Mouse (Mus musculus): ENCODE results near the gene 4930518I15Rik. TPM values are rescaled to one million over a fixed set of nuclear protein-coding genes. Genes with fewer than 3 reads are reported as not detected.
"Not testable (repeated sequence)": the region's sequence is repeated elsewhere in the genome, so short reads cannot be mapped to it uniquely, and the experiment has no call there.

Gene 4930518I15Rik
- polyA plus RNA-seq, 1 experiment from 2014 or later = 6.7 TPM

- ATAC-seq (ENCODE audit: insufficient read depth, low FRiP score) = no peak
- no peak overlapping the region for H3K4me3 ChIP-seq (replicated peaks; ENCODE audit: low read length)
- H3K4me2 ChIP-seq (ENCODE audit: low read depth, low read length) = no peak overlapping the region
- no peaks in the 10 kb centered on the region for H3K27me3 ChIP-seq (ENCODE audit: control insufficient read depth, insufficient read depth, low read length)
- H3K9me3 ChIP-seq (replicated peaks; ENCODE audit: control insufficient read depth, low read length) = no peaks in the 10 kb centered on the region
- peaks cover 6% of the 10 kb centered on the region for H3K4me1 ChIP-seq (ENCODE audit: control insufficient read depth, insufficient read depth, low read length)
- no peak overlapping the region for H3K27ac ChIP-seq (ENCODE audit: low read length)
- H3K9ac ChIP-seq (ENCODE audit: low read length) = no peak overlapping the region
- H3K36me3 ChIP-seq (ENCODE audit: control insufficient read depth, insufficient read depth, low read length) = peaks cover 7% of the 10 kb centered on the region; the same call in 1 of the 2 replicates
- 92% methylated on average over 1 of the region's 1 CpGs for WGBS
Measured at GRCm38 (mm10) chr2:156856311-156856710, 1.4 kb downstream of the 4930518I15Rik start.

- H3K9me3 ChIP-seq (replicated peaks; ENCODE audit: control insufficient read depth, low read length); H3K9ac ChIP-seq (ENCODE audit: low read length); H3K27me3 ChIP-seq (ENCODE audit: control insufficient read depth, insufficient read depth, low read length); H3K27ac ChIP-seq (ENCODE audit: low read length); H3K4me2 ChIP-seq (ENCODE audit: low read depth, low read length); H3K4me1 ChIP-seq (ENCODE audit: control insufficient read depth, insufficient read depth, low read length); ATAC-seq (ENCODE audit: insufficient read depth, low FRiP score); H3K4me3 ChIP-seq (replicated peaks; ENCODE audit: low read length): not testable (repeated sequence)
- WGBS = 40% methylated on average over 13 of the region's 13 CpGs
- peaks cover 16% of the 10 kb centered on the region; the same call in 1 of the 2 replicates for H3K36me3 ChIP-seq (ENCODE audit: control insufficient read depth, insufficient read depth, low read length)
Measured at GRCm38 (mm10) chr2:156853999-156854771, 3.6 kb downstream of the 4930518I15Rik start.

GRCm38 (mm10) chr2:156853584-156853983, 4.2 kb downstream of the 4930518I15Rik start:
- not testable (repeated sequence) for H3K4me1 ChIP-seq (ENCODE audit: control insufficient read depth, insufficient read depth, low read length); H3K27me3 ChIP-seq (ENCODE audit: control insufficient read depth, insufficient read depth, low read length); ATAC-seq (ENCODE audit: insufficient read depth, low FRiP score); H3K4me3 ChIP-seq (replicated peaks; ENCODE audit: low read length); H3K4me2 ChIP-seq (ENCODE audit: low read depth, low read length); H3K9me3 ChIP-seq (replicated peaks; ENCODE audit: control insufficient read depth, low read length); H3K9ac ChIP-seq (ENCODE audit: low read length); H3K27ac ChIP-seq (ENCODE audit: low read length)
- WGBS = 82% methylated on average over 8 of the region's 13 CpGs
- H3K36me3 ChIP-seq (ENCODE audit: control insufficient read depth, insufficient read depth, low read length) = peaks cover 16% of the 10 kb centered on the region; the same call in 1 of the 2 replicates

GRCm38 (mm10) chr2:156850505-156850904, 7.2 kb downstream of the 4930518I15Rik start:
- no peak for ATAC-seq (ENCODE audit: insufficient read depth, low FRiP score)
- 79% methylated on average over 5 of the region's 5 CpGs for WGBS

DNA sequence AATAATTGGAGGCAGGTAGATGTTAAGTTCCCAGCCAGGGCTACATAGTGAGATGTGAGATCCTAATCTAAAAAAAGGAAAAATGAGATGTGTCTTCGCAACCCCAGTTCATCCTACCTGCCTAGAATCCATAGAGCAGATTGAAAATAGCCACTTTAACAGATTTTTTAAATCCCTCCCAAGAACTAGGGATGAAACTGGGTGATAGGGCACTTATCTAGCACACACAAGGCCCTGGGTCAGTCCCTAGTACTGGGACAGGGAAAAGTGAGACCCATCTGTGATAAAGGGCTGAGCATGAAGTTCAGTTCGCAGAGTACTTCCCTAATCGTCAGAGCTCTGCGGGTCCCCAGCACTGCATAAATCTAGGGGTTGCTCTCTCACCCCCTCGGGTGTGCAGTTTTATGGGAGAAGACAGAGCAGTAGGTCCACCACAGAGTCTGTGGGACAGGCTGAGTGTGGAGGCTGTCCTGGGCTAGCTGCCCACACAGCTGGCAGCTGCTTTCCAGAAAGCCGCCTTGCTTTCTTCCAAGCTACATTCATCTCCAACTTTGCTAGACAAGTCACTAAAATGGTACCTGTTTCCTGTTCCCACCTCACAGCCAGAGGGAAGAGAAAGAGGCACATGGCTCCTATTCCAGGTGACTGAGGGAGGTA, 9.1 kb downstream of the 4930518I15Rik start:
- no peak for ATAC-seq (ENCODE audit: insufficient read depth, low FRiP score)
- Histone ChIP-seq H3K4me3 (replicated peaks; ENCODE audit: low read length) (no peak overlapping the region), H3K4me2 (ENCODE audit: low read depth, low read length) (no peak overlapping the region), H3K9me3 (replicated peaks; ENCODE audit: control insufficient read depth, low read length) (no peaks in the 10 kb centered on the region), H3K4me1 (ENCODE audit: control insufficient read depth, insufficient read depth, low read length) (peaks cover 31% of the 10 kb centered on the region), H3K9ac (ENCODE audit: low read length) (no peak overlapping the region), H3K27ac (ENCODE audit: low read length) (no peak overlapping the region), H3K36me3 (ENCODE audit: control insufficient read depth, insufficient read depth, low read length) (peaks cover 16% of the 10 kb centered on the region; the same call in 1 of the 2 replicates), H3K27me3 (ENCODE audit: control insufficient read depth, insufficient read depth, low read length) (no peaks in the 10 kb centered on the region)
- 83% methylated on average over 6 of the region's 6 CpGs for WGBS

More at GRCm38 (mm10) chr2:156850505-156850904, 7.2 kb downstream of the 4930518I15Rik start:
- H3K9me3 ChIP-seq (replicated peaks; ENCODE audit: control insufficient read depth, low read length) = no peaks in the 10 kb centered on the region
- H3K9ac ChIP-seq (ENCODE audit: low read length) = no peak overlapping the region
- no peak overlapping the region for H3K4me3 ChIP-seq (replicated peaks; ENCODE audit: low read length)
- no peak overlapping the region for H3K4me2 ChIP-seq (ENCODE audit: low read depth, low read length)
- no peaks in the 10 kb centered on the region for H3K27me3 ChIP-seq (ENCODE audit: control insufficient read depth, insufficient read depth, low read length)
- no peak overlapping the region for H3K27ac ChIP-seq (ENCODE audit: low read length)
- H3K4me1 ChIP-seq (ENCODE audit: control insufficient read depth, insufficient read depth, low read length) = peaks cover 16% of the 10 kb centered on the region
- peaks cover 16% of the 10 kb centered on the region; the same call in 1 of the 2 replicates for H3K36me3 ChIP-seq (ENCODE audit: control insufficient read depth, insufficient read depth, low read length)

DNA sequence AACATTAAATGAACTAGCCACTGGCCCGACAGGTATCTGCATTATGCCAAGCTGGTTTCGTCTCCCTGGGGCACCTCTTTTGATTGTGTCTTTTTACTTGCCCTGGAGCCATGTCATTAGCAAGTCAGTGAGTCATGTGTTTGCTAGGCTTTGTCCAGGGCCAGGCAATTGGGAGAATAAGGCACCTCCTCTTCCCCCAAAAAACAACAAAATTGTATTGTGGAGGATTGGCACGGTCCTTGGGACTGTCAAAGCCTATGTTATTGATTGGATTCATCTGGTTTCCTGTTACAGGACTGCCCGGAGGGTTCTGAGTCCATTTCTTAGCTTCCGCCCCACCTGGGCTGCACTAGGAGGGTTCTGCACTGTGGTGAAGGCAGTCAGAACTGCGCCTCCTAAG, 10.1 kb downstream of the 4930518I15Rik start:
- no peak for ATAC-seq (ENCODE audit: insufficient read depth, low FRiP score)
- H3K27ac ChIP-seq (ENCODE audit: low read length) = no peak overlapping the region; the same call in 1 of the 2 replicates
- H3K4me1 ChIP-seq (ENCODE audit: control insufficient read depth, insufficient read depth, low read length) = peaks cover 41% of the 10 kb centered on the region
- H3K27me3 ChIP-seq (ENCODE audit: control insufficient read depth, insufficient read depth, low read length) = no peaks in the 10 kb centered on the region
- H3K4me3 ChIP-seq (replicated peaks; ENCODE audit: low read length) = no peak overlapping the region
- H3K4me2 ChIP-seq (ENCODE audit: low read depth, low read length) = no peak overlapping the region
- peaks cover 16% of the 10 kb centered on the region; the same call in 1 of the 2 replicates for H3K36me3 ChIP-seq (ENCODE audit: control insufficient read depth, insufficient read depth, low read length)
- no peak overlapping the region for H3K9ac ChIP-seq (ENCODE audit: low read length)
- 60% methylated on average over 6 of the region's 6 CpGs for WGBS
- no peaks in the 10 kb centered on the region for H3K9me3 ChIP-seq (replicated peaks; ENCODE audit: control insufficient read depth, low read length)

DNA sequence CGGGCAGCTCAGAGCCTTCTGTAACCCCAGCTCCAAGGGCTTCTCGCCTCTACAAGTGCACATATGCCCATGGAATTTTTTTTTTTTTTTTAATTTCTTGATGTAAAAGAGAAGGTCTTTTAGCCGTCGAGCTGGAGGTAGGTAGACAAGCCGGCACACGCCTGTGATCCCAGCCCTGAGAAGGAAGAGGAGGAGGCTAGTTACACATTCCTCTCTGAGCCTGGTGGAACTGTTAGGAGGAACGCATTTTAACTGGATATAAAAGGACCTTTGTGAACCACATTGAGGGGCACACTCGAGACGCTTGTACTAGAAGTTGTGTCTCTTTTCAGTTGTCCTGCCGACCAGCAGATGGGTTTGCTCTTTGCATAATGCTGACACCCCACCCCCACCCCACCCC, 13.0 kb downstream of the 4930518I15Rik start:
- Histone ChIP-seq H3K9ac (ENCODE audit: low read length) (no peak overlapping the region), H3K9me3 (replicated peaks; ENCODE audit: control insufficient read depth, low read length) (no peaks in the 10 kb centered on the region), H3K27me3 (ENCODE audit: control insufficient read depth, insufficient read depth, low read length) (no peaks in the 10 kb centered on the region), H3K4me1 (ENCODE audit: control insufficient read depth, insufficient read depth, low read length) (peaks cover 53% of the 10 kb centered on the region), H3K4me3 (replicated peaks; ENCODE audit: low read length) (no peak overlapping the region), H3K27ac (ENCODE audit: low read length) (peak overlapping the region; percentile 84), H3K36me3 (ENCODE audit: control insufficient read depth, insufficient read depth, low read length) (peaks cover 3% of the 10 kb centered on the region; the same call in 1 of the 2 replicates), H3K4me2 (ENCODE audit: low read depth, low read length) (peak overlapping the region; percentile 26; the same call in 1 of the 2 replicates)
- no peak for ATAC-seq (ENCODE audit: insufficient read depth, low FRiP score)
- 45% methylated on average over 10 of the region's 10 CpGs for WGBS

- no peak overlapping the region for H3K9ac ChIP-seq (ENCODE audit: low read length)
- H3K9me3 ChIP-seq (replicated peaks; ENCODE audit: control insufficient read depth, low read length) = no peaks in the 10 kb centered on the region
- H3K4me2 ChIP-seq (ENCODE audit: low read depth, low read length) = peak overlapping the region; percentile 63
- no peaks in the 10 kb centered on the region for H3K27me3 ChIP-seq (ENCODE audit: control insufficient read depth, insufficient read depth, low read length)
- WGBS = 65% methylated on average over 10 of the region's 10 CpGs
- H3K4me3 ChIP-seq (replicated peaks; ENCODE audit: low read length) = no peak overlapping the region
- H3K4me1 ChIP-seq (ENCODE audit: control insufficient read depth, insufficient read depth, low read length) = peaks cover 58% of the 10 kb centered on the region
- peak overlapping the region; percentile 18; the same call in 1 of the 2 replicates for H3K27ac ChIP-seq (ENCODE audit: low read length)
- H3K36me3 ChIP-seq (ENCODE audit: control insufficient read depth, insufficient read depth, low read length) = no peaks in the 10 kb centered on the region
- ATAC-seq (ENCODE audit: insufficient read depth, low FRiP score) = no peak
Measured at GRCm38 (mm10) chr2:156843331-156843730, 14.4 kb downstream of the 4930518I15Rik start.

- ATAC-seq (ENCODE audit: insufficient read depth, low FRiP score) = no peak
- peaks cover 59% of the 10 kb centered on the region for H3K4me1 ChIP-seq (ENCODE audit: control insufficient read depth, insufficient read depth, low read length)
- H3K9ac ChIP-seq (ENCODE audit: low read length) = peak overlapping the region; percentile 94
- H3K9me3 ChIP-seq (replicated peaks; ENCODE audit: control insufficient read depth, low read length) = no peaks in the 10 kb centered on the region
- WGBS = 13% methylated on average over 11 of the region's 11 CpGs
- H3K36me3 ChIP-seq (ENCODE audit: control insufficient read depth, insufficient read depth, low read length) = no peaks in the 10 kb centered on the region
- H3K27ac ChIP-seq (ENCODE audit: low read length) = peak overlapping the region; percentile 95
- no peaks in the 10 kb centered on the region for H3K27me3 ChIP-seq (ENCODE audit: control insufficient read depth, insufficient read depth, low read length)
- H3K4me3 ChIP-seq (replicated peaks; ENCODE audit: low read length) = peak overlapping the region; percentile 88
- H3K4me2 ChIP-seq (ENCODE audit: low read depth, low read length) = peak overlapping the region; percentile 63
Measured at GRCm38 (mm10) chr2:156842711-156843110, 15.0 kb downstream of the 4930518I15Rik start.
